Mouse (Mus musculus): ENCODE measurements around the gene Rnf186.
A peak's percentile ranks its signal among the peaks of the same experiment; 100 is the strongest.

Gene Rnf186

GRCm38 (mm10) chr4:138966866-138967265 lies at the start of gene Rnf186:
Rnf186 (plus strand) TSS chr4:138967112.
- peak in 1 of 2 experiments; percentile 71 for DNase-seq (ENCODE audit: low spot score in 2 of 2)

DNA sequence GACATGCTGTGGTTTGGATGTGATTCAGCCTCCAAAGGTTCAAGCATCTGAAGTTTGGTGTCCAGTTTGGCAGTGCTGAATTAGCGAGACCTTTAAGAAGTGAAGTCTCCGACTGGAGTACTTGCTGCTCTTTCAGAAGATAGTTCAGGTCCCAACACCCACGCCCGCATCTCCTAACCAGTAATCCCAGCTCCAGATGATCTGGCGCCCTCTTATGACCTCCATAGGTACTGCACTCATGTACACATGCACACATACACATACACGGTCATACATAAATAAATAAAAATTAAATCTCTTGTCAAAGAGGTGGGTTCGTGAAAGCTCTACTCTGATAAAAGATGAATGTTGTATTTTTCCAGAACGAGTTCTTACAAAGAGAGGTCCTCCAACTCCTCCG lies 49.6 kb upstream of the Rnf186 start:
- DNase-seq (ENCODE audit: low spot score in 2 of 2) = no peak

DNA sequence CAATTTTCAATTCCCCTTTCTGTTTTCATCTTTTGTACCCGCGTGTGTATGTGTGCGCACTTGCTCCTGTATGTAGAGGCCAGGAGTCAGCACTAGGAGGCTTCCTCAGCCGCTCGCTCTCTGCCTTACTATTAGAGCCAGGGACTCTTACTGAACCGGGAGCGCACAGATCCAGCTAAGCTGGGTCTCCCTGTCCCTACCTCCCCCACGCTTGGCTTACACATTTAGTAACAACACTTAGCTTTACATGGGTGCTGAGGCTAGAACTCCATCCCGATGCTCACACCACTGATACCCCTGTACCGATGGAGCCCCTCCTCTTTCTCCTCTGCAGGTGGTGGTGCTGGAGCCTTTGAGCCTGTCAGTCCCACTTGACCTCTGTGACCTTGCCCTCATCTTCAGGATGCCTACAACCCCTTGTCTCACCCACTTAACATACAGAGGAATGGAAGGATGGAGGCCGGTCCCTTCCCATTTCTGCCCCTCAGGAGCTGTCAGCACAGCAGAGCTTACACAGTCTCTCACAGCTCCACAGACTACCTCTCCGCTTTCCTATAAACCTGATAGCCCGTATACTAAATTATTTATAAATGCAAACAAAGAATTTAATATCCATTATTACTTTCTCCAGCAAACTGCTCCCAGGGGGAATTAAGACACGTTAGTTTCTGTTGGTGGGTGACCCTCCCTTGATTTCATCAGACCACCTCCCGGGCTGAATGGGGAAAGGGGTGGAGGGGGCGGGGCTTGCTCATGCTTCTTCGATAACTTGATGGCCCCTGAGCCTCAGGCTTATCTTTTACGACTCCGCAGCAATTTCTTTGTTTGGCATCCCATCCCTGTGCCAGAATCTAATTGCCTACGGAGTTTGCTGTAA lies 45.4 kb upstream of the Rnf186 start:
- no peak for DNase-seq (ENCODE audit: low spot score in 2 of 2)

GRCm38 (mm10) chr4:138922131-138922459 lies 44.8 kb upstream of the Rnf186 start:
- DNase-seq (ENCODE audit: low spot score in 2 of 2) = peak; percentile 93 to 97

DNA sequence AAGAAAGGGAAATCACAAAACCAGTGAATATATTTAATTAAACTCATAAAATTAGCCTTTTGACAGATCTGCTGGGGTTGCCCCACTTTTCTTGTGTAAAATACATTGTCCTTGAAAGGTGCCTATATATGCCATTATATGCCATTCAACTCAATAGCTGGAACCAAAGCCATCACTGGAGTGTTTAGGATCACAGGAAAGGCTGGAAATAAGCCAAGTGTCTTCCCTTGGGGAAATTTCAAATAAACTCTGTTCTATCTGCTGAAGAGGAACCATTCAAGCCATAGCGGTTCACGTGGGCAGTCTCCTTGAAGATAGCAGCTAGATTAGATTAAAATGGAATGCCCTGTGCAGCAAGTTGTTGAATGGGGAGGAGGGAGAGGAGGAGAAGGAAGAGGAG lies 41.4 kb upstream of the Rnf186 start:
- DNase-seq (ENCODE audit: low spot score in 2 of 2) = no peak

DNA sequence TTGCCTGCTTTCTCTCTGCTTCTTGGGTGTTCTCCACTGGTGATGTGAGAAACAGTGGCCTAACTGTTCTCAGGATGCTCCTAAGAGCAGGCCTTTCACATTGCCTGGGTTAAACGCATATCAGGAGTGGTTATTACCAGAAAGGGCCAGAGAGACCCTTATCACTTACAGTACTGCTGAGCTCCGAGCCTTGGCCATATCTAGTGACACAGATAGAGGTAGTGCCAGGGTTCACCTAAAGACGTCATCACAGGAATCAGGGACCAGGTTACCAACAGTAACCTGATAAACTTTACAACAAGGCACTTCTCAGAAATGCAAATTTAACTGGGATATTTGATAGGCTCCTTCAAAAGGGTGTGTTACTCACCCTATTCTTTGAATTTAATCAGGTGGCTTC lies 33.0 kb upstream of the Rnf186 start:
- DNase-seq (ENCODE audit: low spot score in 2 of 2) = no peak

GRCm38 (mm10) chr4:138934456-138935145 lies 32.3 kb upstream of the Rnf186 start:
- DNase-seq (ENCODE audit: low spot score in 2 of 2) = no peak

- no peak for DNase-seq (ENCODE audit: low spot score in 2 of 2)
Measured at GRCm38 (mm10) chr4:138938495-138939269, 28.2 kb upstream of the Rnf186 start.

GRCm38 (mm10) chr4:138939481-138939880 lies 27.4 kb upstream of the Rnf186 start:
- no peak for DNase-seq (ENCODE audit: low spot score in 2 of 2)

DNA sequence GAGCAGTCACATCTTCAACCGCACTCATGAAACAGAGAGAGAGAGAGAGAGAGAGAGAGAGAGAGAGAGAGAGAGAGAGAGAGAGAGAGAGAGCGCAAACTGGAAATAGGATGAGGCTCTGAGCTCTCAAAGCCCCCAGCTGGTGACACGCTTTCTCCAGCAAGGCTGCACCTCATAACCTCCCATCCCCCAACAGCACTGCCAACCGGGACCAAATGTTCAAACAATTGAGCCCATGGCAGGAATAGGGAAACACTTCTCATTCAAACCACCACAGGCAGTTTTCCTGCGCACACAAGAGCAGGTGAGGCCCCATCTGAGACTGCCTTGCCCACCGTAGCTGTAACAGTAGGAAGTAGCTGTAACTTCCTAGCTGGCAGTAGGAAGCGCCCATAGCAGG lies 25.5 kb upstream of the Rnf186 start:
- DNase-seq (ENCODE audit: low spot score in 2 of 2) = no peak

DNA sequence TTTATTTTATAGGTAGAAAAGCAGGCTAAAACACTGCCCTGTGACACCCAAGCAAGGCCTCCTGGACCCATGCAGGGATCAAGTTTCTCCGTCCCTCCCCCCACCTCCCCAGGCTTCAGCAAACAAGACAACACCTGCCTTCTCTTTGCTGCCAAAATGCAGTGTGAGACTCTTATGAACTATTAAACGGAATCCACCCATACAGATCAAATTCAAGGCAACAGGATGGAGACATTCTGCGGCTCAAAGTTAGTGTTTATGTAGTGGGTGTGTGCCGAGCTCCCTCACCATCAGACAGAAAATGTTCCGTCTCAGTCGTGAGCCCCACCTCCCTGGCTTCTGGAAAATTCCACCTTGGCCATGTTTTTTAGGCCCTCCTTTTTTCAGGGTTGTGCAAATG lies 24.9 kb upstream of the Rnf186 start:
- DNase-seq (ENCODE audit: low spot score in 2 of 2) = peak in 1 of 2 experiments; percentile 29

DNA sequence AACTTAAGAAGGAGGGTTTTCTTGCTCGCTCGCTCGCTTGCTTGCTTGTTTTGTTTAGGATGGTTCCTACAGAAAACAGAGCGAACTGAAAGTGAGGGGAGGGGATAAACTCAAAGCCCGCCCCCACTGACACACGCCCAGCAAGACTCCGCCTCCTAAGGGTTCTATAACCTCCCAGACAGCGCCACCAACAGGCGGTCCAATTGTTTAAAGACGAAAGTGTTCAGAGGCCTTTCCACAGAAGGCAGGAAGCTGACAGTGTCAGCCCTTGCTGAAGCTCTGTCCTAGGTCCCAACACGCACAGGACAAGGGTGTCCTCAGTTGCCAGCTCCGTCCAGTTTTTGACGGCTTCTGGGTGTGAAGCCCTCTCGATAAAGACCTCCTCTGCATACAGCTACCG lies 23.2 kb upstream of the Rnf186 start:
- peak; percentile 44 to 55 for DNase-seq (ENCODE audit: low spot score in 2 of 2)

- DNase-seq (ENCODE audit: low spot score in 2 of 2) = no peak
Measured at GRCm38 (mm10) chr4:138948257-138948656, 18.7 kb upstream of the Rnf186 start.

DNA sequence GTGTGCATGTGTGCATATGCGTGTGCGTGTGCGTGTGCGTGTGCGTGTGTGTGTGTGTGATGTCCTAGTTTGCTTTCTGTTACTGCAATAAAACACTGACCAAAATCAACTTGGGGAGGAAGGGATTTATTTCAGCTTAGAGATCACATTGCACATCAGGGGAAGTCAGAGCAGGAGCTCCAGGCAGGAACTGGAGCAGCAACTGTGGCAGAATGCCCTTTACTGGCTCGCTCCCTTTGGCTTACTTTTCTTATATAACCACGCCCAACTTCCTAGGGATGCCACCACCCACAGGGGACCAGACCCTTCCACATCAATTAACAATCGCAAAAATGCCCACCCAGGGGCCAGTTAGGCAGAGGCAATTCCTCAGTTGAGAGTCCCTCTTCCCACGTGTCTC lies 8.3 kb upstream of the Rnf186 start:
- DNase-seq (ENCODE audit: low spot score in 2 of 2) = no peak

GRCm38 (mm10) chr4:138959120-138959519 lies 7.8 kb upstream of the Rnf186 start:
- no peak for DNase-seq (ENCODE audit: low spot score in 2 of 2)

DNA sequence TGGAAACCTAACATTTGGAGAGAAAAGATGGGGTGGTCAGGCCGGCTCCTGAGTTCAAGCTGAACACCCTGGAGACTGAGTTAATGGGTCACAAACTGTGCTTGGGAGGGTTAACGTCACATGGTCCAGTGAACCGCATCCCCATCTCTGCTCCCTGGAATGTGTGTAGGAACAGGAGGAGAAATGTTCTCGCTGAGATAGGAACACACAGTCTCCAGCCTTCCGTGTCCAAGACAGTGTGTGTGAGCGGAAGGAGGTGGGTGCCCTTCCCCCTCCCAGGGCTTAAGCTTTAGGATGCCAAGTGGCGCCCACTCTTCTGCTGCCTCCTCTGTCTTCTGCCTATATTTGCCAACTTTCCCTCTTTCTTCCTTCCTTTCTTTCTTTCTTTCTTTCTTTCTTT lies 7.0 kb upstream of the Rnf186 start:
- DNase-seq (ENCODE audit: low spot score in 2 of 2) = no peak

DNA sequence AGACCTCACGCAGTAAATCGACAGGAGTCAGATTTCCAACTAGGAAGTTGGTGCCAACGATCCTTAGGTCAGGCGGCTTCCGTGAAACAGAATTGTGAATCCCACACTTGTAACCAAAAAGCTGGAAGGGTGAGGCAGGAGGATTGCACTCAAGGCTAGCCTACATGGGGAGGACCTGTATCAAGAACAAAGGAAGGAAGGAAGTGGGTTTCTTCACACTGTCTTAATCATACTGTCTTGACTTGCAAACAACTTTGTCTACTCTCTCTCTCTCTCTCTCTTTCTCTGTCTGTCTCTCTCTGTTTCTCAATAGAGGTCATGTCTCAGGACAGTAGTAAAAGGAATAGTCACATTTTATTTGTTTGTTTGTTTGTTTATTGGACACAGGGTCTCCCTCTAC lies 4.2 kb upstream of the Rnf186 start:
- no peak for DNase-seq (ENCODE audit: low spot score in 2 of 2)

- no peak for DNase-seq (ENCODE audit: low spot score in 2 of 2)
Measured at GRCm38 (mm10) chr4:138965871-138966270, 1.0 kb upstream of the Rnf186 start.

DNA sequence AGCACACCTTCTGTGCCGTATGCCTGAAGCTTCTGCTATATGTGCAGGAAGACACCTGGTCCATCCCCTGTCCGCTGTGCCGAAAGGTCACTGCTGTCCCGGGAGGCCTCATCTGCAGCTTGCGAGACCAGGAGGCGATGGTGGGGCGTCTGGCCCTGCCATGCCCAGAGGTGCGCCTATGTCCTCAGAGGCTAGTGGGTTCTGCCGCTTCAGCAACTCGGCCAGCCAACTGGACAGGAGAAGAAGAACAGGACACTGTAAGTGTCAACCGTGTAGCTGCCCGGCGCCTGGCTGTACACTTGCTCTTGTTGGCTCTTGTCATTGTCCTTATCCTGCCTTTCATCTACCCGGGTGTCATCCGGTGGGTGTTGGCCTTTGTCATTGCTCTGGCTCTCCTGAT lies 573 bp downstream of the Rnf186 start:
- DNase-seq (ENCODE audit: low spot score in 2 of 2) = no peak

DNA sequence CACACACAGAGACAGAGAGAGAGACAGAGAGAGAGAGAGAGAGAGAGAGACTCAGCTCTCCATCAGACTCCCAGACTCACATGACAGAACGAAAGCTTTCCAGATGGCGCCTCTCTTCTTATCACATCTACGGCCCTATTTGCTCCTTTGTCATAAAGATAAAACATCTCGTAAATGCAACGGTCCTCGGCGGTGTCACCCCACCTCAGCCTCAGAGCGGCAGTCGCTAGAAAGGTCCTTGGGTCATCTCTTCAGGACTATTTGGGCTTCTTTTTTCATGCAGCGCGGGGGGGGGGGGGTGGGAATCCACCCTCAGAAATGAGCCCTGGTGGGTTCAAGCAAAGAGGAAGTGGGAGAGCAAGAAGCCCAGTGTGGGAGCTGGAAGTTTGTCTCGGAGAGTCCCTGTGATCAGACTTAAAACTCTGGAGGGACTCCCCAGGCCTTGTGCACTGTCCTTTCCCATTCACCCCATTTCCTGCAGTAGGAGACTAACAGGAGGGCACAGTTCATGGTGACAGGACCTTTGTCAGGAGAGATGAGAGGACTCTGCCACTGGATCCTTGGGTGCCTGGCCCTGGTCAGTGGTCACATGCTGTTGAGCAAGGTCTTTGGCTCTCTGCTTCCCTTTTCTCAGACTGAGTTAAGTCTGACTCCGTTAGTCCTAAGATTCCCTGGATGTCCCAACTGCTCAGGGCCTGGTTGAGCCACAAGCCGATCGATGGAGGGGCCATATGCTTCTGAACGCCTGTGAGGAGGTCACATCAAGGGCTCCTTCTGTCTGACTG lies 2.1 kb downstream of the Rnf186 start:
- DNase-seq (ENCODE audit: low spot score in 2 of 2) = no peak

GRCm38 (mm10) chr4:138969736-138970135 lies 2.8 kb downstream of the Rnf186 start:
- no peak for DNase-seq (ENCODE audit: low spot score in 2 of 2)

DNA sequence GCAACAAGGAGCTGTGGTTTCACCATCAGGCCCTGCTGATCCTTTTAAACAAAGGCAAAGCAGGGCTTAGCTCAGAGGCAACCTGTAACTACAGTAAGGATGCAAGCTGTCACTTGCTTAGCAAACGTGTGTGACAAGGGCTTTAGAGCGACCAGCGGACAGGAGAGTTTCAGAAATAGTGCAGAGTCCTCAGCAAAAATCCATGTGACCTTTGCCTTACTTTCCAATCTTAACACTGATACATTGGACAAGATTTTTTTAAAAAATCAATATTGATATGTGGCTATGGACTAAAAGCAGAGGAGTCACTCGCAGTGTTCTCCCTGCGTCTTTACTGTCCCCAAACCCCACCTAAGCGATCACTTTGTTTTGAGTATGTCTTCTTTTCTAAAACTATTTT lies 4.5 kb downstream of the Rnf186 start:
- no peak for DNase-seq (ENCODE audit: low spot score in 2 of 2)

Data from urinary bladder, adult 18-20 months (tissue).